Mouse (Mus musculus): Measurements from ENCODE around the gene Fbxo6.

GRCm38 (mm10) chr4:148130561-148131413, 21.2 kb downstream of the Fbxo6 start, which contains the start of gene Draxin:
- TF ChIP-seq CTCF (conservative IDR thresholded peaks at IDR 0.05; ENCODE audit: low read length) = no peak
- no peak for TF ChIP-seq POU5F1 (IDR thresholded peaks at IDR 0.05; ENCODE audit: borderline replicate concordance, low read length)
- no peak for TF ChIP-seq NANOG (IDR thresholded peaks at IDR 0.05; ENCODE audit: borderline replicate concordance, low read length)
